ENCODE assay signal across 8 mouse cellular contexts in genomic region chr12:34714266-34714939, GRCm38 (mm10).
A peak's percentile ranks its signal among the peaks of the same experiment; 100 is the strongest.
DNase-seq lines count a peak whose midpoint lies in the region; ATAC-seq and TF ChIP-seq lines count a peak whose summit lies in the region.

No protein-coding gene starts in this region.

- TF ChIP-seq CTCF in hindbrain, postnatal 0 days (IDR thresholded peaks at IDR 0.05; ENCODE audit: low read depth): no peak
- 0 out of 2 replicates have a peak, but pooled peaks have one; percentile 7 for TF ChIP-seq CTCF in intestine, postnatal 0 days (IDR thresholded peaks at IDR 0.05; ENCODE audit: low read depth)

- ATAC-seq in hindbrain, postnatal 0 days: no peak
- ATAC-seq in hindbrain, embryonic 14.5 days (ENCODE audit: low FRiP score): no peak
- no peak for ATAC-seq in embryonic facial prominence, embryonic 14.5 days (ENCODE audit: low read depth)
- ATAC-seq in intestine, postnatal 0 days: no peak
- ATAC-seq in megakaryocyte progenitor cell, adult 5-6 weeks (replicated peaks; ENCODE audit: poor library complexity): peak; percentile 75

- DNase-seq in hindbrain, postnatal 0 days (ENCODE audit: low spot score): peak; percentile 21
- no peak for DNase-seq in hindbrain, embryonic 14.5 days (ENCODE audit: low spot score)
- DNase-seq in embryonic facial prominence, embryonic 14.5 days (ENCODE audit: low spot score): peak; percentile 52
- DNase-seq in left cerebral cortex, postnatal 36 days (ENCODE audit: low spot score in 2 of 2): no peak
- DNase-seq in testis, postnatal 14 days (ENCODE audit: low spot score): no peak
- DNase-seq in neural tube, embryonic 10.5 days (ENCODE audit: extremely low spot score, low spot score): no peak

- H3K4me1 ChIP-seq in hindbrain, postnatal 0 days (ENCODE audit: insufficient read depth, low read length): no peaks in the 10 kb centered on the region
- 0 out of 2 replicates have a peak, but pooled peaks cover 6% of the 10 kb centered on the region for H3K4me1 ChIP-seq in hindbrain, embryonic 14.5 days (replicated peaks; ENCODE audit: control insufficient read depth, insufficient read depth, low read length)
- H3K4me1 ChIP-seq in embryonic facial prominence, embryonic 14.5 days (ENCODE audit: control insufficient read depth, insufficient read depth, low read length): no peaks in the 10 kb centered on the region
- no peaks in the 10 kb centered on the region for H3K4me1 ChIP-seq in intestine, postnatal 0 days (replicated peaks; ENCODE audit: control insufficient read depth, insufficient read depth, low read length)

- no peaks in the 10 kb centered on the region for H3K27me3 ChIP-seq in hindbrain, postnatal 0 days (ENCODE audit: insufficient read depth, low read length)
- no peaks in the 10 kb centered on the region for H3K27me3 ChIP-seq in hindbrain, embryonic 14.5 days (ENCODE audit: control insufficient read depth, insufficient read depth, low read length)
- H3K27me3 ChIP-seq in embryonic facial prominence, embryonic 14.5 days (replicated peaks; ENCODE audit: control insufficient read depth, insufficient read depth, low read length): no peaks in the 10 kb centered on the region
- no peaks in the 10 kb centered on the region for H3K27me3 ChIP-seq in intestine, postnatal 0 days (replicated peaks; ENCODE audit: control insufficient read depth, insufficient read depth, low read length)

- H3K9ac ChIP-seq in hindbrain, postnatal 0 days (replicated peaks; ENCODE audit: low read length): no peak overlapping the region
- H3K9ac ChIP-seq in hindbrain, embryonic 14.5 days: no peak overlapping the region
- H3K9ac ChIP-seq in embryonic facial prominence, embryonic 14.5 days (ENCODE audit: low read depth, low read length): no peak overlapping the region
- H3K9ac ChIP-seq in intestine, postnatal 0 days (ENCODE audit: low read depth, low read length): no peak overlapping the region

- peak overlapping the region; percentile 38 for H3K4me2 ChIP-seq in hindbrain, postnatal 0 days (ENCODE audit: low read depth, low read length)
- no peak overlapping the region for H3K4me2 ChIP-seq in hindbrain, embryonic 14.5 days (replicated peaks)
- H3K4me2 ChIP-seq in embryonic facial prominence, embryonic 14.5 days (ENCODE audit: low read depth, low read length): peak overlapping the region; percentile 48
- peak overlapping the region; percentile 25 for H3K4me2 ChIP-seq in intestine, postnatal 0 days (replicated peaks; ENCODE audit: low read depth)

- H3K9me3 ChIP-seq in hindbrain, postnatal 0 days (ENCODE audit: low read length): no peaks in the 10 kb centered on the region
- no peaks in the 10 kb centered on the region for H3K9me3 ChIP-seq in hindbrain, embryonic 14.5 days (ENCODE audit: control insufficient read depth, low read length)
- no peaks in the 10 kb centered on the region for H3K9me3 ChIP-seq in embryonic facial prominence, embryonic 14.5 days (ENCODE audit: control insufficient read depth, low read length)
- H3K9me3 ChIP-seq in intestine, postnatal 0 days (ENCODE audit: control insufficient read depth): no peaks in the 10 kb centered on the region

- intact Hi-C loops in left cerebral cortex, postnatal 36 days (cut with DNase I): no loop called here

- H3K36me3 ChIP-seq in hindbrain, postnatal 0 days (ENCODE audit: insufficient read depth, low read length): no peaks in the 10 kb centered on the region
- no peaks in the 10 kb centered on the region for H3K36me3 ChIP-seq in hindbrain, embryonic 14.5 days (replicated peaks; ENCODE audit: control insufficient read depth, insufficient read depth)
- no peaks in the 10 kb centered on the region for H3K36me3 ChIP-seq in embryonic facial prominence, embryonic 14.5 days (ENCODE audit: control insufficient read depth, insufficient read depth, low read length)
- no peaks in the 10 kb centered on the region for H3K36me3 ChIP-seq in intestine, postnatal 0 days (ENCODE audit: control insufficient read depth, insufficient read depth)

- no peak overlapping the region for H3K27ac ChIP-seq in hindbrain, postnatal 0 days
- H3K27ac ChIP-seq in hindbrain, embryonic 14.5 days: no peak overlapping the region
- H3K27ac ChIP-seq in embryonic facial prominence, embryonic 14.5 days (replicated peaks; ENCODE audit: low read depth, low read length): no peak overlapping the region
- H3K27ac ChIP-seq in intestine, postnatal 0 days (ENCODE audit: low read depth, low read length): no peak overlapping the region

- 49% methylated on average over 14 of the region's 14 CpGs for WGBS in hindbrain, postnatal 0 days
- 65% methylated on average over 14 of the region's 14 CpGs for WGBS in hindbrain, embryonic 14.5 days
- WGBS in embryonic facial prominence, embryonic 14.5 days: 34% methylated on average over 14 of the region's 14 CpGs
- WGBS in intestine, postnatal 0 days: 41% methylated on average over 14 of the region's 14 CpGs

- H3K4me3 ChIP-seq in hindbrain, postnatal 0 days (ENCODE audit: low read length): peak overlapping the region; percentile 3; the same call in 1 of the 2 replicates
- no peak overlapping the region for H3K4me3 ChIP-seq in hindbrain, embryonic 14.5 days (replicated peaks; ENCODE audit: low read length)
- peak overlapping the region; percentile 7 for H3K4me3 ChIP-seq in embryonic facial prominence, embryonic 14.5 days (ENCODE audit: low read depth, low read length)
- H3K4me3 ChIP-seq in intestine, postnatal 0 days (ENCODE audit: low read depth, low read length): peak overlapping the region; percentile 8; the same call in 1 of the 2 replicates

Comparison
In these comparisons a context has a peak if more than half of its experiments do, and no peak if none do; other contexts are left out.
1. DNase-seq: peak in hindbrain, postnatal 0 days (single experiment) and embryonic facial prominence, embryonic 14.5 days (single experiment); none in hindbrain, embryonic 14.5 days (single experiment), left cerebral cortex, postnatal 36 days (0 of 2), testis, postnatal 14 days (single experiment) and neural tube, embryonic 10.5 days (single experiment).